Mouse (Mus musculus) cerebellum, adult 18-20 months (tissue): ENCODE measurements around the gene Antxr1.

Experiments
- DNase-seq, 2 experiments: peaks; one replicate each; pipeline ENCODE4 v3.0.0; 2021

Antxr1 gene

GRCm38 (mm10) chr6:87287251-87287650, 48.4 kb downstream of the Antxr1 start:
- no peak for DNase-seq

GRCm38 (mm10) chr6:87285365-87285749, 50.3 kb downstream of the Antxr1 start:
- DNase-seq, result no peak

- no peak for DNase-seq
These were observed 50.8 kb downstream of the Antxr1 start for GRCm38 (mm10) chr6:87284716-87285364.

GRCm38 (mm10) chr6:87282346-87282781, 53.3 kb downstream of the Antxr1 start:
- DNase-seq, result no peak

- DNase-seq, result no peak
These were observed 53.9 kb downstream of the Antxr1 start for GRCm38 (mm10) chr6:87281771-87282170.

- no peak for DNase-seq
These were observed 57.5 kb downstream of the Antxr1 start for GRCm38 (mm10) chr6:87278151-87278550.

GRCm38 (mm10) chr6:87277527-87277926, 58.1 kb downstream of the Antxr1 start:
- DNase-seq, result no peak

GRCm38 (mm10) chr6:87276941-87277340, 58.7 kb downstream of the Antxr1 start:
- no peak for DNase-seq

- no peak for DNase-seq
These were observed 60.8 kb downstream of the Antxr1 start for GRCm38 (mm10) chr6:87274779-87275178.

- DNase-seq, result no peak
These were observed 61.8 kb downstream of the Antxr1 start for GRCm38 (mm10) chr6:87273791-87274190.

- DNase-seq, result no peak
These were observed 62.5 kb downstream of the Antxr1 start for GRCm38 (mm10) chr6:87273141-87273540.

- no peak for DNase-seq
These were observed 63.4 kb downstream of the Antxr1 start for GRCm38 (mm10) chr6:87272202-87272601.

GRCm38 (mm10) chr6:87270452-87270851, 65.2 kb downstream of the Antxr1 start:
- no peak for DNase-seq

GRCm38 (mm10) chr6:87269950-87270349, 65.7 kb downstream of the Antxr1 start:
- DNase-seq, result no peak

GRCm38 (mm10) chr6:87262666-87263065, 73.0 kb downstream of the Antxr1 start:
- no peak for DNase-seq

GRCm38 (mm10) chr6:87258976-87259375, 76.6 kb downstream of the Antxr1 start:
- DNase-seq, result no peak

- DNase-seq, result no peak
These were observed 77.4 kb downstream of the Antxr1 start for GRCm38 (mm10) chr6:87257981-87258775.

GRCm38 (mm10) chr6:87257471-87257870, 78.2 kb downstream of the Antxr1 start:
- no peak for DNase-seq

GRCm38 (mm10) chr6:87255668-87256067, 80.0 kb downstream of the Antxr1 start:
- DNase-seq, result no peak

GRCm38 (mm10) chr6:87254756-87255155, 80.9 kb downstream of the Antxr1 start:
- no peak for DNase-seq

- no peak for DNase-seq
These were observed 83.9 kb downstream of the Antxr1 start for GRCm38 (mm10) chr6:87251716-87252115.

- no peak for DNase-seq
These were observed 84.9 kb downstream of the Antxr1 start for GRCm38 (mm10) chr6:87250701-87251100.

GRCm38 (mm10) chr6:87248226-87248834, 87.3 kb downstream of the Antxr1 start:
- no peak for DNase-seq
